Mouse (Mus musculus): ENCODE results near the gene Kcnq1.

- TF ChIP-seq EP300 (IDR thresholded peaks at IDR 0.05; ENCODE audit: low read depth) = no peak
- TF ChIP-seq CTCF (IDR thresholded peaks at IDR 0.05; ENCODE audit: low read depth) = no peak
Measured at GRCm38 (mm10) chr7:143261246-143261645, 155.1 kb downstream of the Kcnq1 start.
